Mouse (Mus musculus): ENCODE measurements around the gene Akap13.

DNA sequence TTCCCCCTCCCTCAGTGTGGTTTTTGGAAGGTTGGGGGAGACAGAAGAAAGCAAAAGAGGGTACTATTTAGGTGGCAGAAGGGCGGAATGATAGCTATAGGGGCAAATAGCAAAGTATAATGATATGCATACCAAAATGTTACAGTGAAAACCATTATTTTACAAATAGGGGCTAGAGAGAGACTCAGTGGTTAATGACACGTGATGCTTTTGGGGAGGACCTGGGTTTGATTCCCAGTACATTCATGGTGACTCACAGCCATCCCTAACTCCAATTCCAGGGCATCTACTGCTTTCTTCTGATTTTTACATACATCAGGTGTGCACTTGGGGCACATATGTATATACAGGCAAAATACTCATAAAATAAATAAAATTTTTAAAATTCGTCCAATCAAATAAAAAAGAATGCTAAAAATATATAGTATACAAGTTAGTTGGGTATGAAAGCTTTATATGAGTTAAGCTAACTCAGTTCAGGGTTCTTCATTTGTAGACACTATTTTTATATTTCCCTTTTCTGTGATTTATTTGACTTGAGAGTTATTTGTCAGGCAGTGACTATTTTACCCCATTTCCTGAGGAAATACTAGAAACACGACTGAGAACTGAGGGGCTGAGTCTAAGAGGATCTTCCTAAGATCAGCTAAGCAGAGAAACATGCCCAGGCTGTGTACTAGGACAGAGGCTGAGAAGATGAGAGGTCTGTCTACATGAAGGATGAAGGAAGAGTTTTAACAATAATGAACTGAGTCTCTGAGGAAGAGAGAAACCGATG lies 190.0 kb downstream of the Akap13 start:
- TF ChIP-seq CTCF (conservative IDR thresholded peaks at IDR 0.05 in 1 of 2, IDR thresholded peaks at IDR 0.05 in 1 of 2; ENCODE audit: low read depth in 2 of 2, low read length in 2 of 2): no peak
- no peak for TF ChIP-seq RCOR1 (conservative IDR thresholded peaks at IDR 0.05; ENCODE audit: low read depth, low read length)
- TF ChIP-seq CHD2 (IDR thresholded peaks at IDR 0.05; ENCODE audit: low read length): no peak
- TF ChIP-seq SMC3 (IDR thresholded peaks at IDR 0.05; ENCODE audit: low read depth, low read length): no peak
- TF ChIP-seq ZKSCAN1 (IDR thresholded peaks at IDR 0.05; ENCODE audit: borderline replicate concordance, low read depth, low read length): no peak
- TF ChIP-seq MXI1 (IDR thresholded peaks at IDR 0.05; ENCODE audit: low read depth, low read length): no peak
- TF ChIP-seq EP300 (IDR thresholded peaks at IDR 0.05; ENCODE audit: low read length): no peak
